Mouse (Mus musculus) limb, embryonic 12.5 days (tissue): Measurements from ENCODE around the gene Rbl2. TPM values are rescaled to one million over a fixed set of nuclear protein-coding genes. Genes with fewer than 3 reads are reported as not detected.

Source experiments
- ATAC-seq: fragments of 200-750 bp; cut with Nextera tagmentation; 2 replicates; pipeline ENCODE4 v1.8.0; 2017; ENCODE audit warnings: low read depth, moderate TSS enrichment; ENCODE audit not compliant: insufficient number of reproducible peaks, insufficient read depth, low FRiP score, low TSS enrichment
- H3K27ac ChIP-seq: fragments of 300-500 bp; sonication (generic); 2 replicates; pipeline ENCODE4 v1.5.1; 2016; ENCODE audit warnings: mild to moderate bottlenecking, moderate library complexity
- H3K27me3 ChIP-seq: fragments of 300-500 bp; sonication (generic); 2 replicates; pipeline ENCODE4 v1.6.1; 2016; ENCODE audit warnings: mild to moderate bottlenecking, moderate library complexity
- H3K36me3 ChIP-seq: fragments of 300-500 bp; sonication (generic); 2 replicates; pipeline ENCODE4 v1.6.1; 2016; ENCODE audit warnings: mild to moderate bottlenecking, moderate library complexity
- H3K4me1 ChIP-seq: fragments of 300-500 bp; sonication (generic); replicated peaks from 2 replicates; pipeline ENCODE4 v1.6.1; 2016
- H3K4me2 ChIP-seq: fragments of 300-500 bp; sonication (generic); 2 replicates; pipeline ENCODE4 v1.6.1; 2016; ENCODE audit warnings: mild to moderate bottlenecking, moderate library complexity
- H3K4me3 ChIP-seq: fragments of 300-500 bp; sonication (generic); replicated peaks from 2 replicates; pipeline ENCODE4 v1.5.1; 2016; ENCODE audit warnings: mild to moderate bottlenecking
- H3K9ac ChIP-seq: fragments of 300-500 bp; sonication (generic); replicated peaks from 2 replicates; pipeline ENCODE4 v1.6.1; 2016; ENCODE audit warnings: mild to moderate bottlenecking, moderate library complexity
- H3K9me3 ChIP-seq: fragments of 300-500 bp; sonication (generic); 2 replicates; pipeline ENCODE4 v1.6.1; 2016; ENCODE audit warnings: mild to moderate bottlenecking, moderate library complexity
- WGBS: fragments of 180-500 bp; shearing (Covaris S2); methylation state at CpG from one replicate; pipeline ENCODE4 v1.1.7; 2016; 5-methylcytosine and 5-hydroxymethylcytosine counted together
- polyA plus RNA-seq: library from polyadenylated mRNA; unstranded; fragments of >200 nt; fragmentation: Nextera tagmentation; extraction: Ambion mirVana; gene quantifications from 2 replicates; pipeline ENCODE4 v1.2.1, GENCODE M21; 2016

Gene Rbl2
- polyA plus RNA-seq, 1 experiment from 2014 or later: 12.1 TPM

DNA sequence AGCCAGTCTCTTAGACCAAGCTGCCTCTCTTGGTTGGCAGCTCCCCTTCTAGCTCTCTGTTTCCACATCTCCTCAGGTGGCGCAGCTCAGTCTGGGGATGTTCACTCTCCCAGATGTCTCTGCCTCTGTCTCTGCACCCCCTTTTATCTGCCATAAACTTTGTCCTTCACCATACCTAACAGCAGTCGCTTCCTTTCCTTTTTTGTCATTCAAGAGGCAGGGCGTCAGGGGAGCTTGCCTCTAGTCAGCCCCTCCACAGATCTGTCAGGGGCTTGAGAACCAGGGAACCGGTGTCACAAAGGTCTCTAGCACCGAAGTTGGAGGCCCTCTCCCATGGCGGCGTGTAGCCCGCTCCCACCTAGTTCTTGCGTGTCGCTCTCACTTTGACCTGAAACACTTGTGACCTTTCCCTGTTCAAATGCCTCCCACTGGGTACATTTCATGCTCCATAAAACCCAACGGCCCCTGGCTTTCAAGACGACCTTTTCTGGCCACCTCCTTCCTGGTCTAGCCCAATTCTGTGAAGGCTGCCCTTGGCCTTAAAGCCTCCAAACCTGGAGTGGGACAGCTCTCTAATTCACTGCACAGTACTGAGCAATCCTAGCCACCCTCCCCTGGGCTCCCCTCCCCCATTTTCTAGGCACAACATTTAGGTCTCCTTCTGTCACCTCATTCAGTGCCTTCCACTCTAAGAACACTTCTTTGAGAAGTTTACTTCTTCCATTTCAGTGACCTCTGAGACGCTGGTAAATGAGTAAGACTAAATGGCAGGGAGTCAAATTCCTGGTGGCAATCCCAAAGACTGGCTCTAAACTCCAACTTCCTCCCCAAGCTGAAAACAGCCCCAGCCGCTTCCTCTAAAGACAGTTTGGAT is 65.7 kb downstream of the Rbl2 start:
- H3K4me3 ChIP-seq: no peak overlapping the region
- 66% methylated on average over 14 of the region's 14 CpGs for WGBS
- no peaks in the 10 kb centered on the region for H3K9me3 ChIP-seq
- peaks cover 3% of the 10 kb centered on the region; the same call in 1 of the 2 replicates for H3K36me3 ChIP-seq
- H3K27ac ChIP-seq: no peak overlapping the region
- H3K27me3 ChIP-seq: no peaks in the 10 kb centered on the region
- peaks cover 16% of the 10 kb centered on the region for H3K4me1 ChIP-seq
- no peak overlapping the region for H3K4me2 ChIP-seq
- ATAC-seq: no peak
- no peak overlapping the region for H3K9ac ChIP-seq

- Histone ChIP-seq H3K4me2 (no peak overlapping the region), H3K9me3 (peaks cover 6% of the 10 kb centered on the region; the same call in 1 of the 2 replicates), H3K27ac (no peak overlapping the region), H3K9ac (no peak overlapping the region), H3K27me3 (no peaks in the 10 kb centered on the region), H3K4me1 (0 out of 2 replicates have a peak, but pooled peaks cover under 1% of the 10 kb centered on the region), H3K36me3 (no peaks in the 10 kb centered on the region), H3K4me3 (no peak overlapping the region)
- no peak for ATAC-seq
- WGBS: 82% methylated on average over 4 of the region's 4 CpGs
Observed at GRCm38 (mm10) chr8:91140828-91141227, 71.0 kb downstream of the Rbl2 start.

DNA sequence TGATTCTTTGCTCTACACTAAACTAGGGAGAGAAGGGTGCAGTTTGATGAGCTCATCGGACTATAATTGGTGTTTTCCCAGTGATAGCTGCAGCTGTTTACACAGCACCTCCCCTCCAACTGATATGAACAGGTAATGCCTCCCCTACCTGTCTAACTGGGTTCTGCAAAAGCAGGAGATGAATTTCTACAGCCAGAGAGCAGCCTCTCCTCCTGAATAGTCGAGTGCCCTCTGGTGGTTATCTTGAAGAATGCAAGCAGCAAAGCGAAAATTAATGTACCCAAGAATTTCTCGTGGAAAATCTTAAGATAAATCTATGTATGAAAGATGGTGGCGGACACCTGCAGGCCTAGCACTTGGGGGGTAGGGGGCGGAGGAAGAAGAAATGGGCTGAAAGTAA is 77.9 kb downstream of the Rbl2 start:
- peaks cover 11% of the 10 kb centered on the region for H3K27me3 ChIP-seq
- no peaks in the 10 kb centered on the region for H3K36me3 ChIP-seq
- no peaks in the 10 kb centered on the region for H3K4me1 ChIP-seq
- no peak overlapping the region for H3K9ac ChIP-seq
- H3K27ac ChIP-seq: no peak overlapping the region
- H3K9me3 ChIP-seq: no peaks in the 10 kb centered on the region
- H3K4me2 ChIP-seq: no peak overlapping the region; the same call in 1 of the 2 replicates
- WGBS: 15% methylated on average over 6 of the region's 6 CpGs
- no peak overlapping the region for H3K4me3 ChIP-seq
- ATAC-seq: no peak

DNA sequence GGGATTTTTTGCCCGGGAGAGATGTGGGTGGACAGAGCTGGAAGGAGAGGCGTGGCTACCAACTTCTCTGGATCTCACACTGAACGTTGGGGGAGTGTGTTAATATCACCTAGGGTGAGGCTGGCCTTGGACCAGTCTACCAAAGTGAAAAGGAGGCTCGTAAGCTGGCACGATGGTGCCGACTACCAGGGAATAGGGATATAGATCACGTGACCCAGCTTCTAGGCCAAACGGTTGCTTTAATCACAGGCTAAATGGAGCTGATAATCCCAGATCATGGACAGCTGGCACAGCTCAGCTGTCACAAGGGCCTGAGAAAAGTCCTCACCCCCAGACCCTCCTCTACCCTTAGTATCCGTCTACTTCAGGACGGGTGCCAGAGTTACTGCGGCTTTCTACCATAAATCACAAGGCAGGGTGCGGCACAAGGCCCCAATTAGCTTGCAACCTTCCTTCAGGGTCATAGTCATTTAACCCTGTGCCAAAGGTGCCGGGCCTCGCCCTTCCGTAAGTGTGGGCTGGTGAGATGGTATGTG is 78.9 kb downstream of the Rbl2 start:
- 32% methylated on average over 15 of the region's 15 CpGs for WGBS
- no peak for ATAC-seq
- Histone ChIP-seq H3K27me3 (peaks cover 11% of the 10 kb centered on the region), H3K4me2 (no peak overlapping the region; the same call in 1 of the 2 replicates), H3K9me3 (no peaks in the 10 kb centered on the region), H3K9ac (no peak overlapping the region), H3K4me1 (no peaks in the 10 kb centered on the region), H3K36me3 (no peaks in the 10 kb centered on the region), H3K27ac (no peak overlapping the region), H3K4me3 (no peak overlapping the region)

DNA sequence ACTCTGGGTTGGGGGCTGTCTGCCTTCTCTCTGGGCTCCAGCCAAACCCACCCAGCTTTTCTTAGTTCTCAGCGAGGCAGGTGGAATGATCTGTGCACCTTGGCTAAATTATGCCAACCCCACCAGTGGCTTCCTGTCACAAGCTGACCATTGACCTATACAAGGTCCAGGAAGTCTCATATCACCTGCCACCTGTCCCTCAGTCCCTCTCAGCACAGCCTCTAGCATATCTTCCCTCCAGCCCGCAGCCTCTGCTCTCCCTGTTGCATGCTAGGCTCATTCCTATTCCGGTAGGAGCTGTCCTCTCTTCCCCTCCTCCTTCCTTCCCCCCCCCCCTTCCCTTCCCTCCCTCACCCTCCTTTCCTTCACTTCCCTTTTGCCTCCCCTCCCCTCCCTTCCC is 79.4 kb downstream of the Rbl2 start:
- Histone ChIP-seq H3K4me3 (no peak overlapping the region), H3K9me3 (no peaks in the 10 kb centered on the region), H3K27ac (no peak overlapping the region), H3K36me3 (no peaks in the 10 kb centered on the region), H3K4me2 (no peak overlapping the region), H3K4me1 (no peaks in the 10 kb centered on the region), H3K27me3 (peaks cover 11% of the 10 kb centered on the region), H3K9ac (no peak overlapping the region)
- no peak for ATAC-seq
- 58% methylated on average over 3 of the region's 3 CpGs for WGBS

DNA sequence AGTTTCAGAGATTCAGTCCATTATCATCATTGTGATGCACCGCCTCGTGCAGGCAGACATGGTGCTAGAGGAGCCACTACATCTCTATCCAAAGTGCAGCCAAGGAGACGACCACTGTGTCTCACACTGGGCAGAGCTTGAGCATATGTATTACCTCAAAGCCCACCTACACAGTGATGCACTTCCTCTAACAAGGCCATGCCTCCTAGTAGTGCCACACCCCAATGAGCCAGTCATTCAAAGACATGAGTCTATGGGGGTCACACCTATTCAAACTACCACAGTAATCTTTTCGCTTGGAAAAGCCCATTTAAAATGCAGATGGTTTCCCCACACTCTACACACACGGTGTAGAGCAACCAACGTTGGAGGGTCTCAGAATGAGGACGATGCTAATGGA is 81.7 kb downstream of the Rbl2 start:
- no peak for ATAC-seq
- Histone ChIP-seq H3K27me3 (peaks cover 11% of the 10 kb centered on the region), H3K4me3 (no peak overlapping the region), H3K27ac (no peak overlapping the region), H3K9me3 (no peaks in the 10 kb centered on the region), H3K9ac (no peak overlapping the region), H3K4me1 (no peaks in the 10 kb centered on the region), H3K36me3 (no peaks in the 10 kb centered on the region), H3K4me2 (no peak overlapping the region)
- 87% methylated on average over 7 of the region's 7 CpGs for WGBS

GRCm38 (mm10) chr8:91153831-91154230 is 84.0 kb downstream of the Rbl2 start:
- H3K4me1 ChIP-seq: no peaks in the 10 kb centered on the region
- H3K4me2 ChIP-seq: no peak overlapping the region
- no peak overlapping the region for H3K4me3 ChIP-seq
- peaks cover 6% of the 10 kb centered on the region for H3K27me3 ChIP-seq
- H3K36me3 ChIP-seq: no peaks in the 10 kb centered on the region
- no peak overlapping the region for H3K27ac ChIP-seq
- H3K9me3 ChIP-seq: no peaks in the 10 kb centered on the region
- H3K9ac ChIP-seq: no peak overlapping the region
- 74% methylated on average over 3 of the region's 3 CpGs for WGBS
- ATAC-seq: no peak

GRCm38 (mm10) chr8:91154564-91154963 is 84.7 kb downstream of the Rbl2 start:
- H3K36me3 ChIP-seq: no peaks in the 10 kb centered on the region
- H3K4me3 ChIP-seq: no peak overlapping the region
- WGBS: 40% methylated on average over 6 of the region's 6 CpGs
- H3K9ac ChIP-seq: no peak overlapping the region
- H3K4me1 ChIP-seq: no peaks in the 10 kb centered on the region
- ATAC-seq: no peak
- no peak overlapping the region for H3K4me2 ChIP-seq
- no peak overlapping the region for H3K27ac ChIP-seq
- no peaks in the 10 kb centered on the region for H3K27me3 ChIP-seq
- no peaks in the 10 kb centered on the region for H3K9me3 ChIP-seq

DNA sequence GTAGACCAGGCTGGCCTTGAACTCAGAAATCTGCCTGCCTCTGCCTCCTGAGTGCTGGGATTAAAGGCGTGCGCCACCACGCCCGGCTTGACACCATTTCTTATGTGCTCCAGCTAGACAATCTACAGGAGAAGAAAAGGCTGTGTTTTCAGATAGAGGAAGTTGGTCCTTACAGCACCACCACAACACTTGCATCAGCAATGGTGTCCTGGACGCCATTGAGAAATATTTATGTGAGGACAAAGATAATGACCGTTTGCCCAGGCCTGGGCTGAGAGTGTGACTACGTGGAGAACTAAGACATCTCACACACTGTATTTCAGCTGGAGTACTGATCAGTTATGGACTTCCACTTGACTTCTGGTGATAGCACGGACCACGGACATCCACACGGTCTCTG is 88.8 kb downstream of the Rbl2 start:
- no peaks in the 10 kb centered on the region for H3K27me3 ChIP-seq
- H3K27ac ChIP-seq: no peak overlapping the region
- WGBS: 92% methylated on average over 10 of the region's 10 CpGs
- no peaks in the 10 kb centered on the region for H3K36me3 ChIP-seq
- no peaks in the 10 kb centered on the region for H3K4me1 ChIP-seq
- H3K9ac ChIP-seq: no peak overlapping the region
- no peak for ATAC-seq
- no peak overlapping the region for H3K4me2 ChIP-seq
- H3K9me3 ChIP-seq: no peaks in the 10 kb centered on the region
- H3K4me3 ChIP-seq: no peak overlapping the region

DNA sequence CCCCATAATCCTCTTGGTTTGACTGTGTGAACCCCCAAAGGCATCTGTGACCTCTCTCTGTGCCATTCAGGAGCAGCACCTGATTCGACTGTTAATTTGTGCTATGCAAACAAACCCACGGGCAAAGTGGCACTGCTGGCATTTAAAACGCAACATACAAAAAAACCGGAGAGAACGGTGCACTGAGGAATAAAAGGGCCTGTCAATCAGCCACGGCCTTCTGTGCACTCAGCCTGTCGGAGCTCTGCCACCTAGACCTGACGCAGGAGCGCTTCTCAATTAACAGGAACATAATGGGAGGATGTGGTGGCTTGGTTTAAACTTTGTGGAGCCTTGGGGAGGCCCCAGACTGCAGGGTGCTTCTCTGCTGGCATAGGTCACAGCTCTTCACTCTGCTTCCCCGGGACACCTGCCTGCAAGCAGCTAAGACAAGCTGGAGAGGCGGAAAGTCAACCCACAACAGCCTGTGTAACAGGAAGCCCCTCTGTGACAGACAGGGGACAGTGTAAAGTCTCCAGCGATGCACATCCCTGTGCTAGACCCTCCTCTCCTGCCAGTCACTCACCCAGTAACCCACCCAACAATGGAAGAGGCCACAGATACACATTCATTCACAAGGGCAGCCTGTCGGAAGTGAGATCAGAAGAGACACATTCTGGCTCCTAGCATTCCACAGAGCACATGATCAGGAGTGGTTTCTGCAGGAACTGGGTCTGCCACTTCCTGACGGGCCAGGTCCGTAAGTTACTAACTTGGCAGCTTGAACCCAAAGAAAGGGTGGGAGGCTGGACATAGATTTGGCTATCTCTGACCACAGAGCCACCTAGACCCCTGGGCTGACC is 90.3 kb downstream of the Rbl2 start:
- no peaks in the 10 kb centered on the region for H3K36me3 ChIP-seq
- 77% methylated on average over 15 of the region's 15 CpGs for WGBS
- H3K27me3 ChIP-seq: no peaks in the 10 kb centered on the region
- no peaks in the 10 kb centered on the region for H3K4me1 ChIP-seq
- H3K27ac ChIP-seq: no peak overlapping the region
- H3K9ac ChIP-seq: no peak overlapping the region
- H3K4me2 ChIP-seq: no peak overlapping the region
- no peak for ATAC-seq
- no peaks in the 10 kb centered on the region for H3K9me3 ChIP-seq
- H3K4me3 ChIP-seq: no peak overlapping the region

DNA sequence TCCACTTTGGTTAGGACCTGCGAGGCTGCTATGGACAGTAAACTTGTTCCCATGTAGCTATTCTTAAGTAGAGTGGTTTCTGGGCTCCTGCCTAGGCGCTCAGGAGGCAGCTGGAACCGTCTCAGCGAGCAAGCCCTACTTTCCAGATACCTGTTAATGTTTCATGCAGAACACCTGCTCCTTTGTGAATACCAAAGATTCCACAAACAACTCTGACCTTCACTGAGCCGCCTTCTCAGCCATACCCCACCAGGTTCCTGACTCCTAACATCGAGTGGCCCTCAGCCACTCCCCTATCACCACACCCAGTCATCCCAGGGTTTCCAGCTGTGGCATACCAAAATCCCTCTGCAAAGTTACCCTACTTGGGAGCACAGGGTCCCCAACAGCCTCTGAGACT is 100.3 kb downstream of the Rbl2 start:
- H3K36me3 ChIP-seq: no peaks in the 10 kb centered on the region
- peaks cover 29% of the 10 kb centered on the region for H3K27me3 ChIP-seq
- 66% methylated on average over 6 of the region's 6 CpGs for WGBS
- H3K9ac ChIP-seq: no peak overlapping the region
- H3K4me2 ChIP-seq: no peak overlapping the region
- H3K27ac ChIP-seq: no peak overlapping the region
- peaks cover 23% of the 10 kb centered on the region for H3K4me1 ChIP-seq
- no peak for ATAC-seq
- H3K9me3 ChIP-seq: 0 out of 2 replicates have a peak, but pooled peaks cover 4% of the 10 kb centered on the region
- H3K4me3 ChIP-seq: no peak overlapping the region
